Mouse (Mus musculus) spleen, adult 2 months (tissue): ENCODE measurements around the gene Agbl4.

Experiments
- CTCF ChIP-seq: fragments of 200-500 bp; IDR thresholded peaks from 2 replicates; pipeline ENCODE4 v1.5.1; 2011; ENCODE audit warnings: mild to moderate bottlenecking, inconsistent platforms; ENCODE audit not compliant: insufficient read depth, insufficient read length, insufficient replicate concordance; ENCODE audit errors: extremely low read depth
- POLR2A ChIP-seq: fragments of 200-500 bp; IDR thresholded peaks from 2 replicates; pipeline ENCODE4 v1.6.1; 2011; ENCODE audit warnings: low read depth, low read length, inconsistent platforms

- TF ChIP-seq POLR2A (no peak), CTCF (no peak)
Measured at GRCm38 (mm10) chr4:110494371-110494770, 96.9 kb downstream of the Agbl4 start.
